Mouse (Mus musculus) C2C12 (cell line): ENCODE measurements around the gene Soga1. TPM values are rescaled to one million over a fixed set of nuclear protein-coding genes. Genes with fewer than 3 reads are reported as not detected.
A peak's percentile ranks its signal among the peaks of the same experiment; 100 is the strongest.

Experiments used
- H3K27me3 ChIP-seq: one replicate; pipeline ENCODE4 v1.6.1; 2011; ENCODE audit not compliant: control insufficient read depth, insufficient read depth, insufficient read length
- H3K36me3 ChIP-seq: one replicate; pipeline ENCODE4 v1.6.1; 2011; ENCODE audit not compliant: control insufficient read depth, insufficient read depth
- H3K4me3 ChIP-seq: one replicate; pipeline ENCODE4 v1.5.1; 2011; ENCODE audit warnings: mild to moderate bottlenecking, control low read depth; ENCODE audit not compliant: poor library complexity, insufficient read depth, severe bottlenecking
- H3K79me2 ChIP-seq: one replicate; pipeline ENCODE4 v1.6.1; 2011; ENCODE audit not compliant: control insufficient read depth, insufficient read depth
- H3K79me3 ChIP-seq: one replicate; pipeline ENCODE4 v1.6.1; 2011; ENCODE audit warnings: low read depth, control low read depth
- H3ac ChIP-seq: one replicate; pipeline ENCODE3; 2011; ENCODE audit warnings: low read depth; ENCODE audit not compliant: control insufficient read depth, insufficient read length
- CEBPB ChIP-seq: IDR thresholded peaks from one replicate; pipeline ENCODE4 v1.6.1; 2011; ENCODE audit warnings: low read depth, mild to moderate bottlenecking, control low read depth, moderate library complexity
- CTCF ChIP-seq: IDR thresholded peaks from one replicate; pipeline ENCODE4 v1.5.1; 2011; ENCODE audit not compliant: control insufficient read depth, insufficient read depth, insufficient read length
- FOSL1 ChIP-seq: IDR thresholded peaks from one replicate; pipeline ENCODE4 v1.8.0; 2011; ENCODE audit warnings: mild to moderate bottlenecking, low read length; ENCODE audit not compliant: poor library complexity, insufficient read depth, severe bottlenecking
- MAX ChIP-seq: IDR thresholded peaks from one replicate; pipeline ENCODE4 v1.6.1; 2011; ENCODE audit warnings: mild to moderate bottlenecking, control low read depth
- MYOD1 ChIP-seq: IDR thresholded peaks from one replicate; pipeline ENCODE4 v1.6.1; 2011; ENCODE audit warnings: low read depth; ENCODE audit not compliant: control insufficient read depth, insufficient read length
- MYOG ChIP-seq: IDR thresholded peaks from one replicate; pipeline ENCODE4 v1.6.1; 2011; ENCODE audit not compliant: control insufficient read depth, insufficient read length; ENCODE audit errors: extremely low read depth
- USF1 ChIP-seq: IDR thresholded peaks from one replicate; pipeline ENCODE4 v1.6.1; 2011; ENCODE audit warnings: low read depth, mild to moderate bottlenecking, control low read depth, moderate library complexity
- polyA plus RNA-seq: library from polyadenylated mRNA; unstranded; fragments of >200 nt; fragmentation: generic; extraction: Trizol; gene quantifications from one replicate; pipeline ENCODE4 v1.2.1, GENCODE M21; 2012; ENCODE audit warnings: missing spikeins

Gene Soga1
- polyA plus RNA-seq, 1 experiment = 13.9 TPM

GRCm38 (mm10) chr2:157075226-157075625 is 3.8 kb downstream of the Soga1 start:
- Histone ChIP-seq H3ac (no peak overlapping the region), H3K79me3 (peaks cover 63% of the 10 kb centered on the region), H3K4me3 (no peak overlapping the region), H3K79me2 (peaks cover 86% of the 10 kb centered on the region), H3K36me3 (peaks cover 19% of the 10 kb centered on the region), H3K27me3 (no peaks in the 10 kb centered on the region)
- TF ChIP-seq MAX (no peak), MYOG (no peak), CEBPB (no peak), FOSL1 (no peak), MYOD1 (no peak), CTCF (no peak), USF1 (no peak)

DNA sequence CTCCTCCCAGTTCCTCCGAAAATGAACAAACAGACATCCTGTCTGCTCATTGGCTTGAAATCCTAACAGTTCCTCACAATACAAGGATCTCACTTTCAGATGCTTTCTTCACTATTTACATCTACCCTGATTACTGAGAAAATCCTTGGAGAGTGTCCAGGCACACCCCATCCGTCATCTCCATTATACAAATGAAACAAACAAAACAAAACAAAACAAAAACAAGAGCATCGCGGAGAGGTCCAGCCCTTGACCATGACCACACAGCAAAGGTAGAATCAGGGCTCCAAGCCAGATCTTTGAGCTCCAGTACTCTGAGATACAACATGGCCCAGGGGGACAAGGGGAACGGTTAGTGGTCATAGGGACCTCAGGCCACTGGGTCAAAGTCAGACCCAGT is 4.3 kb downstream of the Soga1 start:
- peaks cover 19% of the 10 kb centered on the region for H3K36me3 ChIP-seq
- TF ChIP-seq CEBPB = no peak
- TF ChIP-seq USF1 = no peak
- TF ChIP-seq CTCF = no peak
- no peak for TF ChIP-seq MAX
- H3ac ChIP-seq = no peak overlapping the region
- H3K79me3 ChIP-seq = peaks cover 63% of the 10 kb centered on the region
- H3K27me3 ChIP-seq = no peaks in the 10 kb centered on the region
- peaks cover 90% of the 10 kb centered on the region for H3K79me2 ChIP-seq
- H3K4me3 ChIP-seq = no peak overlapping the region

GRCm38 (mm10) chr2:157074186-157074724 is 4.8 kb downstream of the Soga1 start:
- H3K36me3 ChIP-seq = peaks cover 19% of the 10 kb centered on the region
- TF ChIP-seq MYOG (no peak), MAX (peak; percentile 59)
- H3K79me3 ChIP-seq = peaks cover 66% of the 10 kb centered on the region

DNA sequence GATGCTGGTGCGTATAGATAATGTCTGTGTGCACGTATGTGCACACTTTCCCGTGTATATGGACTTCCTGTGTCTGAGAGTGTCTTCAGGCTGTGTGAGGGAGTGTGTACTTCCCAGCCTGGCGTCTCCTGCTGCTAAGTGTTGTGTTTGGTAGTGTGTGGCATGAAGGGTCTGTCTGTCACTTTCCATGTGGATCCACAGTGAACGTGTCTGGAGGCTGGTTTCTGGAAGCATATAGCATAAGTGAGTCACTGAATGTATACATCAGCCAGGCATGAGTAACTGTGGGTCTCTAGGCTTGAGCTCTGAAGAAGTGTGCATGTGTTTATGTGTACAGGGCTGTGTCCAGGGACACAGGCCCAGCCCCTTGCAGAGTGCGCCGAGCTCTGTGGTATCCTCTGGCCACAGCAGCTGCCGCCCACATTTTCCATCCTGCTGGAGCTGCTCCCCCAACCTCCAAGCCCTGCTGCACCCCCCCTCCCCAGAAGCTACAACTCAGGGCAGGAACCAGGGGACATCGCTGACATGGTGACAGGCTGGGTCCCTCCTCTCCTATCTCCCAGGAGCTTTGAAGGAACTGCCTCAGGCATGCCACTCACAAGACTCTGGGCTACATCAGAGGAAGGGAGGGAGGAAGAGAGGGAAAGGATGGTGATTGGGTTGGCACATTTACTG is 5.5 kb downstream of the Soga1 start:
- Histone ChIP-seq H3ac (no peak overlapping the region), H3K79me3 (peaks cover 73% of the 10 kb centered on the region), H3K79me2 (peaks cover 100% of the 10 kb centered on the region), H3K4me3 (no peak overlapping the region), H3K36me3 (peaks cover 19% of the 10 kb centered on the region), H3K27me3 (no peaks in the 10 kb centered on the region)
- TF ChIP-seq MYOD1 (no peak), USF1 (no peak), MYOG (no peak), MAX (no peak), FOSL1 (no peak), CEBPB (no peak)

More at GRCm38 (mm10) chr2:157074186-157074724, 4.8 kb downstream of the Soga1 start:
- Histone ChIP-seq H3ac (no peak overlapping the region), H3K79me2 (peaks cover 95% of the 10 kb centered on the region), H3K27me3 (no peaks in the 10 kb centered on the region), H3K4me3 (no peak overlapping the region)

DNA sequence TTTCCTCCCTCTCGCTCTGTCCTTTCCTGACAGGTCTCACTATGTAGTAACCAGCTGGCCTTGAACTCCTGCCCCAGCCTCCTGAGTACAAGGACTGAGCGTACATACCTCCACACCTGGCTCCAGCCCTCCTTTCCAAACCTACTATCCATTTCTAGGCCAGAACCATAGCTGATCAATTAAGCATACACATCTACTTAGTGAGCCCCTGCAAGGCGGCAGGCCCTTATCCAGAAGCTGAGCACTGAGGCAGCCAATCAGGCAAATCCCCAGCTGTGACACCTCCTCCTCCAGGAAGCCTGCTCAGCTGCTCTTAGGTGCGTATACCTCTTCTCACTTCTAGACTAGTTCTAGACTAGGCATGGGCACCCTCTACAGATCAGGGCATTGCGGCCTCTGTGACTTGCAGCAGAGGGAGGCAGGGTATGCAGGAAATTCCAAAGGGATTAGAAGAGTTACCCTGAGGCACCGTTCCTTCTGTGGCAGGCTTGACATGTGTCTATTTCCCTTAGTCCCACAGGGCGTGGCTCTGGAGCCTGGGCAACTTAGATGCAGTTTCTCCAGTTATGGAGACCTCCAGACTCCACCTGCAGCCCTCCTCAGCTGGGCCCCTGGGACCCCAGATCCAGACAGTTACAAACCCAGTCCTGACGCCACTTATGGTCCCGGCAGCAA is 6.6 kb downstream of the Soga1 start:
- peaks cover 77% of the 10 kb centered on the region for H3K79me3 ChIP-seq
- H3K27me3 ChIP-seq = no peaks in the 10 kb centered on the region
- H3K36me3 ChIP-seq = peaks cover 19% of the 10 kb centered on the region
- TF ChIP-seq FOSL1 = no peak
- no peak for TF ChIP-seq CEBPB
- no peak for TF ChIP-seq MAX
- no peak for TF ChIP-seq USF1
- no peak for TF ChIP-seq MYOD1
- TF ChIP-seq MYOG = no peak
- no peak for TF ChIP-seq CTCF
- H3K79me2 ChIP-seq = peaks cover 100% of the 10 kb centered on the region
- H3ac ChIP-seq = no peak overlapping the region
- no peak overlapping the region for H3K4me3 ChIP-seq
